Mouse (Mus musculus) gastrocnemius, postnatal 10 days (tissue): Measurements from ENCODE around the gene Gfy. TPM values are rescaled to one million over a fixed set of nuclear protein-coding genes. Genes with fewer than 3 reads are reported as not detected.
A peak's percentile ranks its signal among the peaks of the same experiment; 100 is the strongest.

Experiments
- DNase-seq: peaks from one replicate; pipeline ENCODE4 v3.0.0; 2021; ENCODE audit warnings: mixed read lengths
- long read RNA-seq, 2 experiments: library from polyadenylated mRNA; stranded (forward); transcript quantifications; one replicate each; pipeline ENCODE4 v2.0.0; 2021
- total RNA-seq, 2 experiments: library from RNA; stranded (reverse); gene quantifications; 2 replicates each; pipeline ENCODE4 v1.2.3; 2021

The Gfy gene
- under 1 TPM; 0.49 to 0.63 TPM for total RNA-seq
- long read RNA-seq, experiment 1 = 0 reads
- long read RNA-seq, experiment 2 = 0 reads

GRCm38 (mm10) chr7:45179469-45179868 lies at the start of gene Gfy:
TSS of gene Gfy (minus strand) at chr7:45179569.
- no peak for DNase-seq

DNA sequence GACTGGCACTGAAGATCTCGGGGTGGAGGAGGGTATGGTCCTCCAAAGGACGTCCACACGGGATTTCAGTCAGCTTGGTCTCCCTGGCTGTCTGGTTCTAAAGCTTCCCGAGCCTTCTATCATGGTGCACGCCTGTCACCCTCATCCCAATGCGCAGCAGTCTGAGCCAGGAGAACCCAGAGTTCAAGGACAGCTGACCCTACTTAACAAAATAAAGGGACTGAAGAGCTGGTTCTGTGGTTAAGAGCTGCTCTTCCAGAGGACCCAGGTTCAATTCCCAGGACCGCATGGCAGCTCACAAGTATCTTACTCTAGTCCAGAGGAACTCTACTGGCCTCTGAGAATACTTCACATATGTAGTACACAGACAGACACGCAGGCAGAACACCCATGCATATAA lies 49.7 kb upstream of the Gfy start:
- DNase-seq = no peak

GRCm38 (mm10) chr7:45228548-45228947 lies 49.2 kb upstream of the Gfy start:
- no peak for DNase-seq

DNA sequence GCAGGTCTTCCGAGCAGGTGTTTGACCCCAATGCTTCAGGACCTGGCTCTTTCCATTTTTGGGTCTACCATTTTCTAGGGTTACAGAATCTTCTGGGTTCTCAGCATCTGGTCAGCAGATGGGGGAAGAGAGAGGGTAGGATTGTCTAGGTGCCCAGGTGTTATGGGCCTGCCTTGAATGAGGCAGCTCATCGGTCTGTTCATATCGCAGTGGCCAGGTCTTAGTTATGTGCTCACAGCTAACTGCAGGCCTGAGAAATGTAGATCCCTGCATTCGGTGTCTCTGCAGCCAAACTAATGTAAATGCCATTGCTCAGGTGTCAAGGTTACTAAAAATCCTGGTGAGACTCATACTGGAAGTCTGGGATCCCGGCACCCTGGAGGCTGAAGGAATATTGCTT lies 47.1 kb upstream of the Gfy start:
- DNase-seq = no peak

GRCm38 (mm10) chr7:45224826-45225225 lies 45.5 kb upstream of the Gfy start:
- DNase-seq = no peak

DNA sequence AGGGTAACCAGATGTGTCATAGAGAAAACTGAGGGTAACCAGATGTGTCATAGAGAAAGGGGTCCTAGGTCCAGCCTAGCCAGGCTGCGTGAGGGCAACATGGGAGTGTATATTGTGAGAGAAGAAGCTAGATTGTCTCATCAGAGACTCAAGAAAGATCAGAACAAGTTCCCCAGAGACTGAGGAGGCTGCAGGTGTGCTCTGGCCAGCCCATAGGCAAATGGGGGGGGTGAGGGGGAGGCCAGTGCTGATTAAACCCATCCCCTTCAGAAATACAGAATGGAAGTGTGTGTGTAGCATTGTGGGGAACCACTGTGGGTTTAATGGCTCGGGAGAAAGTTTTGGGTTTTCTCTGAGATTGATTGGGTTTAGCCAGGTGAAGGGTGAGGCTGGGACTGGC lies 42.3 kb upstream of the Gfy start:
- DNase-seq = no peak

DNA sequence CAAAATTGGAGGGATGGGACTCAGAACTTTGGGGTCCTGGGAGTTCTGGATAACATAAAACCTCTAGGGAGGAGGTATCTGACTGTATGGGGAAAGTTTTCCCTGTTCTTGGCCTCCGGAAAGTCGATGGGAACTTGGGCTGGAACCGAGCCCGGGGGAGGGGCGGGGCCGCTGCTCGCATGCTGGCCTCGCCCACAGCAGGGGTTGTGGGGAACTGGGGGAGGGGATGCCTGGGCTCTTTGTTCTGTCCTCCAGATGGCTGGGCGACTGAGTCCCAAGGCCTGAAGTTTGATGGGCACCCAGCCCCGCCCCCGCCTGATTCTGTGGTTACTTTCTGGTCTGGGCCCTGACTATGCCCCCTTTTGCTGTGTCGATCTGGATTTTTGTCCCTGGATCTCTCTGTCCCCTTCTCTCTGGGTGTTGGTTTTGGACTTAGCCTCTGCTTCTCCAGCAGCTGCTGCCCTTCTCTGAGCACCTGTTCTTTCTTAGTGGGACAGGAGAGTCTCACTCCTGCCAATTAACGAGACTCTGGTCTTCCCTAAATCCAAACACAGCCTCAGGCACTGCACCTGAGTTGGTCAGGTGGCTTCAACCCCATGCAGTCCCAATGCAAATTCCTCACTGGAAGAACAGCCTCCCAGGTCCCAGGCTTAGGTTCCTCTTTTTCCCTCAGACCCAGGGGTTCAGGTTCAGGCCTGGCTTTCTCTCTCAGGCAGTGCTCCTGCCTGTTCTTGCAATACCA lies 37.2 kb upstream of the Gfy start:
- DNase-seq = peak; percentile 77

DNA sequence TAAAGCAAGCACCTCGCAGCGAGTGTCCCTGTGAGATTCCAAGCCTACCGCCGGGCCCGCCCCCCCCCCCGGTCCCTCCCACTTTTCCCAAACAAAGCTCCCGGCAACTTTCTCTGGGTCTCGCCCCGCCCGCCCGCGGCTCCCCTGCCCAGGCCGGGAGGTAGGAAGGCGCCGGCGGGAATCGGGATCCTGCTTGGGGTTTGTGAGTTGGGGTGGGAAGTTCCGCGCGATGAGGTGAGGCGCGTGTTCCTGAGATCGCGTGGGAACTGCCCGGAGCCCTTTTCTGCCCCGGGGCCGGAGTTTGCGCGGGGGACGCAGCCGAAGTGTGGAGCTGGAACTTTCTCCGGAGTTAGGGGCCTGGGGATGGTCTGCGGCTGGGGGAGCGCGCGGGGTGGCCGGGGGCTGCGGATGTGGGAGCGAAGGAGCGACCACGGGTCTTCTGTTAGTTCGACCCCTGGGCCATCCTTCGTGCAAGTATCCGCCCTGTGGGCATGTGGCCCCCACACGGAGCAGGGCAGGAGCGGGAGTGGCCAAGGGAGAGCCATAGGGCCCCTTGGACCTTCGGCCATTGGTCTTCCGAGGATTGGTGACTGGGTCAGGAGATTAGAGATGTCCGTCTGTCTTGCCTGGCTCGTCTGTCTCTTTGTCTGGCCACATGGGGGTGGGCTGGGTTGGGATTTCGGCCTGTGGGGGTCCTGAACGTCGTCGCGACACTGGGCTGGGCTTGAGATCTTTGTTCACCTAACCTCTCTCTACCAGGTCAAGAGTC lies 36.5 kb upstream of the Gfy start, which contains the start of gene Tead2:
TSS of gene Tead2 (plus strand) at position 81 of the 769 bp plus-strand sequence.
- DNase-seq = peak; percentile 44

DNA sequence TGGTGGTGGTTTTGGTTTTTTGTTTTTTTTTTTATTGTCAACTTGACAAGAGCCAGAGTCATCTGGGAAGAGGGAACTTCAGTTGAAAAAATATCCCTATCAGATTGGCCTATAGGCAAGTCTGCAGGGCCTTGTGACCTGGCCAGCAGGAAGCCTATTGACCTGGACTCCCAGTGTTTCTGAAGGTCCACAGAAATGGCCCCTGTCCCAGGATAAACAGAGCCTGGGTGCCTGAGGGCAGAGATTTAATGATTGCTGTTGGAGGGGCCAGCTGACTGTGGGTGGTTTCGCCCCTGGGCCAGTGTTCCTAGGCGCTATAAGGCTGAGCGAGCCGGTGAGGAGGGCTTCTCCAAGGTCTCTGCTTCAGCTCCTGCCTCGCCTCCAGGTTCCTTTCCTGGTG lies 34.3 kb upstream of the Gfy start:
- no peak for DNase-seq

GRCm38 (mm10) chr7:45212356-45212755 lies 33.0 kb upstream of the Gfy start:
- DNase-seq = no peak

- DNase-seq = no peak
These were observed 32.5 kb upstream of the Gfy start, which contains the start of gene Dkkl1 for GRCm38 (mm10) chr7:45211851-45212251. TSS of gene Dkkl1 (minus strand) at chr7:45212147.

DNA sequence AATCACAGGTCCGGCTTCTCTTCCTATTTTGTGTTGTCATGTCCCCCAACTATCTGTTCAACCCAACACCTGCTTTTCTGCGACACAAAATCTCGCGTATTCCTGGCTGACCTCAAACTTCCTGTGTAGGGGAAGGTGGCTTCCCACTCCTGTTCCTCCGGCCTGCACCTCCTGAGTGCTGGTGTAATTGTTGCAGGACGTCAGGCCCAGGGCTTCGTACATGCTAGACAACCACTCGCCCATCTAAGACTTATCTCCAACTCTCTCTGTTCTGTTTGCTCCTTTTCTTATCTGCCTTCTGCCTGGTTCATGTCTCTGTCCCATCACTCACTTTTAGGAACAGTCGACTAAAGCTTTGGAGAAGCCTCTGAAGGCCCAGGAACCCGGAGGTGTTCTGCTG lies 31.7 kb upstream of the Gfy start:
- no peak for DNase-seq

DNA sequence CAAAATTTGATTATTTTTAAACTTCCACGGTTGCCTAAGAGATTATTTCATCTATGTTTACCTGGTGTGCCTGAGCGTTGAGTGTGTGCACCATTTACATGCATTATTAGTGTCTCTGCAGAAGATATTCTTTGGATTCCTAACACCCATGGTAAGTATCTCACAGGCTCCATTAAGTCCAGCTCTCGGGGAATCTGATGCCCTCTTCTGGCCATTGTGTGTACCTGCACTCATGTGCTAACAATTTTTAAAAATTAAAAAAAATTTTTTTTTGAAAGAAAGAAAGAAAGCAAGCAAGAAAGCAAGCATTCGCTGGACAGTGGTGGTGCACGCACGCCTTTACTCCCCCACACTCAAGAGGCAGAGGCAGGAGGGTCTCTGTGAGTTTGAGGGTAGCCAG lies 28.9 kb upstream of the Gfy start:
- no peak for DNase-seq

GRCm38 (mm10) chr7:45204380-45205143 lies 25.2 kb upstream of the Gfy start, which contains the start of gene Ccdc155:
TSS of gene Ccdc155 (minus strand) at chr7:45204892.
- peak; percentile 80 for DNase-seq

- DNase-seq = no peak
These were observed 23.3 kb upstream of the Gfy start for GRCm38 (mm10) chr7:45202654-45203053.

DNA sequence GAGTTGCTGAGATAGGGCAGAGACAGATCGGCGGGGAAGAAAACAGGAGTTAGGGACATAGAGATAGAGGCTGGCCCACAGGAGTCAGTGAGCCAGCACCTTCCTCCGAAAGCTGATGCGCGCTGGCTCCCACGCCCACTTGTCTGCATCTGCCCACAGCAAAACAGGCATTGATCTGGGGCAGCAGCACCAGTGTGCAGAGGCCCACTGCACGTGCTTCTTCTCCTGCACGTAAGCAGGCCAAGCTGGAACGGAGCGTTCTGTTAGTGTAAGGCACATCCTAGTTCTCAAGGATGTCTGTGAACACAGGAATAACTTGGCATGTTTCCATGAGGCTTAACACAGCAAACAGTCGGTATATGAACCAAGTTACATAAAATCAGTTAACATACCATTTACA lies 19.6 kb upstream of the Gfy start:
- no peak for DNase-seq

GRCm38 (mm10) chr7:45198435-45198834 lies 19.1 kb upstream of the Gfy start:
- peak; percentile 74 for DNase-seq

GRCm38 (mm10) chr7:45196994-45197393 lies 17.6 kb upstream of the Gfy start:
- DNase-seq = no peak

- DNase-seq = no peak
These were observed 16.8 kb upstream of the Gfy start for GRCm38 (mm10) chr7:45196176-45196535.

GRCm38 (mm10) chr7:45195341-45196175 lies 16.2 kb upstream of the Gfy start:
- no peak for DNase-seq

- no peak for DNase-seq
These were observed 14.8 kb upstream of the Gfy start for GRCm38 (mm10) chr7:45193871-45194785.
